Mouse (Mus musculus) G1E (cell line): ENCODE data around the gene Pgk1. TPM values are rescaled to one million over a fixed set of nuclear protein-coding genes. Genes with fewer than 3 reads are reported as not detected.

Experiments used
- ATAC-seq: 2 replicates; pipeline ENCODE4 v1.8.0; 2016; ENCODE audit warnings: mild to moderate bottlenecking; ENCODE audit not compliant: insufficient number of reproducible peaks, poor library complexity, low FRiP score, severe bottlenecking; ENCODE audit errors: extremely low read depth
- DNase-seq: peaks from one replicate; pipeline ENCODE4 v3.0.0; 2012; ENCODE audit warnings: low spot score
- H3K27me3 ChIP-seq: 2 replicates; pipeline ENCODE4 v1.6.1; 2012; ENCODE audit warnings: mild to moderate bottlenecking, low read length, inconsistent platforms; ENCODE audit not compliant: insufficient read depth
- H3K36me3 ChIP-seq: replicated peaks from 2 replicates; pipeline ENCODE3; 2012; ENCODE audit warnings: mild to moderate bottlenecking, inconsistent platforms
- H3K4me1 ChIP-seq: 2 replicates; pipeline ENCODE4 v1.6.1; 2012; ENCODE audit warnings: low read depth, low read length, inconsistent platforms, mixed read lengths; ENCODE audit not compliant: insufficient read depth
- H3K4me3 ChIP-seq: 2 replicates; pipeline ENCODE4 v1.5.1; 2012; ENCODE audit warnings: low read depth, mild to moderate bottlenecking, inconsistent platforms, low read length, moderate library complexity, mixed read lengths
- H3K9me3 ChIP-seq: replicated peaks from 2 replicates; pipeline ENCODE4 v1.6.1; 2012; ENCODE audit warnings: inconsistent platforms
- CTCF ChIP-seq: IDR thresholded peaks from 2 replicates; pipeline ENCODE4 v1.5.1; 2012; ENCODE audit warnings: low read depth, low read length, inconsistent platforms, mixed read lengths
- GATA1 ChIP-seq: IDR thresholded peaks from 2 replicates; pipeline ENCODE4 v1.6.1; 2012; ENCODE audit warnings: borderline replicate concordance, low read length, inconsistent platforms, mixed read lengths
- GATA2 ChIP-seq: IDR thresholded peaks from 2 replicates; pipeline ENCODE4 v1.6.1; 2012; ENCODE audit warnings: low read depth, low read length, inconsistent platforms, borderline replicate concordance
- POLR2AphosphoS5 ChIP-seq: IDR thresholded peaks from 2 replicates; pipeline ENCODE4 v1.6.1; 2012; ENCODE audit warnings: low read depth, low read length, inconsistent platforms; ENCODE audit not compliant: insufficient replicate concordance
- TAL1 ChIP-seq: conservative IDR thresholded peaks from 2 replicates; pipeline ENCODE4 v1.6.1; 2012; ENCODE audit warnings: low read depth, low read length, inconsistent platforms, mixed read lengths
- polyA plus RNA-seq: library from polyadenylated mRNA; stranded (reverse); fragments of >175 nt; gene quantifications from 2 replicates; pipeline ENCODE4 v1.2.3, GENCODE M21; 2012
- total RNA-seq, 2 experiments: library from RNA; stranded (forward) in 1 of 2; stranded (reverse) in 1 of 2; fragments of 200-1000 nt in 1 of 2; fragments of >200 nt in 1 of 2; fragmentation: Nextera tagmentation in 1 of 2; gene quantifications; 2 replicates each; pipeline ENCODE4 v1.2.3; 2014 to 2017

The Pgk1 gene
- total RNA-seq (2014; fragmentation: Nextera tagmentation) (667 and 759 TPM in 2 replicates), total RNA-seq (2017) (1,594 and 1,756 TPM in 2 replicates), polyA plus RNA-seq (110 and 118 TPM in 2 replicates)

DNA sequence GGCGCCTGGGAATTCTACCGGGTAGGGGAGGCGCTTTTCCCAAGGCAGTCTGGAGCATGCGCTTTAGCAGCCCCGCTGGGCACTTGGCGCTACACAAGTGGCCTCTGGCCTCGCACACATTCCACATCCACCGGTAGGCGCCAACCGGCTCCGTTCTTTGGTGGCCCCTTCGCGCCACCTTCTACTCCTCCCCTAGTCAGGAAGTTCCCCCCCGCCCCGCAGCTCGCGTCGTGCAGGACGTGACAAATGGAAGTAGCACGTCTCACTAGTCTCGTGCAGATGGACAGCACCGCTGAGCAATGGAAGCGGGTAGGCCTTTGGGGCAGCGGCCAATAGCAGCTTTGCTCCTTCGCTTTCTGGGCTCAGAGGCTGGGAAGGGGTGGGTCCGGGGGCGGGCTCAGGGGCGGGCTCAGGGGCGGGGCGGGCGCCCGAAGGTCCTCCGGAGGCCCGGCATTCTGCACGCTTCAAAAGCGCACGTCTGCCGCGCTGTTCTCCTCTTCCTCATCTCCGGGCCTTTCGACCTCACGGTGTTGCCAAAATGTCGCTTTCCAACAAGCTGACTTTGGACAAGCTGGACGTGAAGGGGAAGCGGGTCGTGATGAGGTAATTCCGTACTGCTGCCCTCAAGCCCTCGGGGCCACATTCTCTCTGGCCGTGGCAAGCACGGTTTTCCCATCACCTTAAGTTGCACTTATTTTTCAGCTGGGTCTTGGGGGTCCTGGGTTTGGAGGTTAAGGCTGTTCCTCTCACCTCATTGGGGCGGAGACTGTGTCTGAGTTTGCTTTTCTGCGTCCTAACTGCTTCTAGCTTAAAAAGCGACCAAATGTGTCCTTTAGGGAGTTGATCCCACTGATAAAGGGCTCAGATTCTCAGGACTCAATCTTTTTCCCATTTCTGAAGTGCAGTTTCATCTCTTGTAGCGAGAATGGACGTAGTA is at the start of gene Pgk1:
TSS of gene Pgk1 (plus strand) at position 388 of the 937 bp plus-strand sequence.
- peak; percentile 97 for ATAC-seq
- TF ChIP-seq GATA2: no peak
- no peak for TF ChIP-seq CTCF
- TF ChIP-seq POLR2AphosphoS5: no peak
- no peak for TF ChIP-seq TAL1
- no peak for TF ChIP-seq GATA1
- H3K4me3 ChIP-seq: peak within 1 kb of the TSS; percentile 74

GRCm38 (mm10) chrX:106139309-106140070 is 47.4 kb upstream of the Pgk1 start:
- DNase-seq: no peak

More for the DNA sequence above, at the start of gene Pgk1:
- DNase-seq: peak; percentile 93
- H3K9me3 ChIP-seq: peaks cover 6% of the 10 kb centered on the region
- peaks cover 3% of the 10 kb centered on the region; the same call in 1 of the 2 replicates for H3K27me3 ChIP-seq
- H3K4me1 ChIP-seq: peaks cover 21% of the 10 kb centered on the region
- H3K36me3 ChIP-seq: peaks cover 36% of the 10 kb centered on the region

GRCm38 (mm10) chrX:106142936-106143335 is 44.0 kb upstream of the Pgk1 start, which contains the start of gene Tlr13:
TSS of gene Tlr13 (plus strand) at chrX:106143204.
- peaks cover 7% of the 10 kb centered on the region for H3K4me1 ChIP-seq
- no peaks in the 10 kb centered on the region for H3K9me3 ChIP-seq
- no peak for DNase-seq
- H3K27me3 ChIP-seq: no peaks in the 10 kb centered on the region
- H3K4me3 ChIP-seq: no peak within 1 kb of the TSS
- no peak for TF ChIP-seq GATA1
- H3K36me3 ChIP-seq: no peaks in the 10 kb centered on the region
- ATAC-seq: no peak

More at GRCm38 (mm10) chrX:106139309-106140070, 47.4 kb upstream of the Pgk1 start:
- H3K36me3 ChIP-seq: no peaks in the 10 kb centered on the region
- H3K4me3 ChIP-seq: no peak overlapping the region
- H3K9me3 ChIP-seq: no peaks in the 10 kb centered on the region
- peaks cover 15% of the 10 kb centered on the region for H3K4me1 ChIP-seq
- H3K27me3 ChIP-seq: no peaks in the 10 kb centered on the region
- no peak for TF ChIP-seq TAL1
- TF ChIP-seq CTCF: no peak
- no peak for TF ChIP-seq POLR2AphosphoS5
- no peak for TF ChIP-seq GATA2
- TF ChIP-seq GATA1: no peak
- ATAC-seq: no peak

DNA sequence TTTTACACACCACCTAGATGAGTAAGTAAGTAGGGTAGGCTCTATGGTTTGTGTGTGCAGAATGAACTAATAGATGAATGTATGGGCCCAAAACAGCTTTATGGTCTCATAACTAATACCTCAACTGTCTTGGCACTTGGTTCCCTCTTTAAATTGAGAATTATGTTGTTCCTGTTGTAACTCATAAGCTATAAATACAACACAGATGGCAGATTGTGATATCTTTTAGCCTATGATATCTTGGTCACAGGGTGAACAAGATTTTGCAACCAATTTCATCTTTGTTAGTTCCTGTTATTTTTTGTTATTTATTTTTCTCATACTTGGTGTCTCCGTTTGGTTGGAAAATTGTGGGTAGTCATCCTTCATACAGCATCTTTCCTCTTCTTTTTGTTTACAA is 38.7 kb upstream of the Pgk1 start:
- Histone ChIP-seq H3K9me3 (no peaks in the 10 kb centered on the region), H3K4me3 (no peak overlapping the region), H3K4me1 (peaks cover 38% of the 10 kb centered on the region), H3K36me3 (no peaks in the 10 kb centered on the region), H3K27me3 (no peaks in the 10 kb centered on the region)
- no peak for TF ChIP-seq POLR2AphosphoS5
- TF ChIP-seq CTCF: no peak
- no peak for TF ChIP-seq GATA2
- no peak for TF ChIP-seq TAL1
- TF ChIP-seq GATA1: no peak
- DNase-seq (no peak), ATAC-seq (no peak)

- TF ChIP-seq GATA2: no peak
- TF ChIP-seq CTCF: no peak
- TF ChIP-seq POLR2AphosphoS5: no peak
- no peak for TF ChIP-seq TAL1
- TF ChIP-seq GATA1: no peak
- H3K27me3 ChIP-seq: no peaks in the 10 kb centered on the region
- no peaks in the 10 kb centered on the region for H3K9me3 ChIP-seq
- H3K36me3 ChIP-seq: no peaks in the 10 kb centered on the region
- no peak for DNase-seq
- ATAC-seq: no peak
- no peak overlapping the region for H3K4me3 ChIP-seq
- H3K4me1 ChIP-seq: peaks cover 38% of the 10 kb centered on the region
Measured at GRCm38 (mm10) chrX:106149460-106149859, 37.4 kb upstream of the Pgk1 start.

DNA sequence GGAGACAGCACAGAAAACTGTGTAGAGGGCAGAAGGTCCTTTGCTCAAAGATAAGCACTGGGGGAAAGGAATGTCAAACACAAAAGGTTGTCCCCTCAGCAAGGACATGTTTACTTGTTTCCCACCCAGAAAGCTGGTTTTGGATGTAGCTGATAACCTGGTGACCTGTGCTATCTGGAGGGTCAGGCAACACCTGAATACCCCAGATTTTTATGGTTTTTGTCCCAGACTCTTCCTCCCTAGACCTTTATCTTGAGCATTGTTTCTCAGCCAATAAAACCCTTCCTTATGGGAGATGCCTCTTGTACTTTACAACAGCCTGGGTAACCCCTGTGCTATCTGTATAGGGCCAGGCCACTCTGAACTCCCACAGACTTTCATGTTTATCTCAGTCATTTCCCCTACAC is 32.7 kb upstream of the Pgk1 start:
- DNase-seq (peak; percentile 7), ATAC-seq (peak; percentile 90)
- H3K36me3 ChIP-seq: no peaks in the 10 kb centered on the region
- H3K27me3 ChIP-seq: no peaks in the 10 kb centered on the region
- H3K9me3 ChIP-seq: no peaks in the 10 kb centered on the region
- H3K4me3 ChIP-seq: no peak overlapping the region
- H3K4me1 ChIP-seq: peaks cover 33% of the 10 kb centered on the region
- TF ChIP-seq TAL1: peak; percentile 93
- TF ChIP-seq POLR2AphosphoS5: no peak
